Mouse (Mus musculus) CH12.LX (cell line): ENCODE results near the gene Ppp1r16b. TPM values are rescaled to one million over a fixed set of nuclear protein-coding genes. Genes with fewer than 3 reads are reported as not detected.

Experiments used
- DNase-seq: peaks from one replicate; pipeline ENCODE4 v3.0.0-alpha.2; 2013; ENCODE audit errors: extremely low read depth
- H3K27ac ChIP-seq: 2 replicates; pipeline ENCODE4 v1.5.1; 2012; ENCODE audit warnings: low read depth, mild to moderate bottlenecking, control low read depth, moderate library complexity; ENCODE audit not compliant: insufficient read depth
- H3K27me3 ChIP-seq: replicated peaks from 2 replicates; pipeline ENCODE3; 2012; ENCODE audit warnings: inconsistent platforms
- H3K36me3 ChIP-seq, 2 experiments: replicated peaks in 1 of 2; 2 replicates each; pipeline versions ENCODE3 to v1.6.1; 2012; ENCODE audit warnings: inconsistent platforms in 1 of 2, low read length in 1 of 2, mild to moderate bottlenecking in 1 of 2, mixed read lengths in 1 of 2, moderate library complexity in 1 of 2; ENCODE audit not compliant: control insufficient read depth in 1 of 2, insufficient read depth in 1 of 2
- H3K4me1 ChIP-seq, 2 experiments: 2 replicates each; pipeline ENCODE4 v1.6.1; 2012; ENCODE audit warnings: inconsistent platforms in 1 of 2, moderate library complexity in 1 of 2; ENCODE audit not compliant: insufficient read depth in 2 of 2, control insufficient read depth in 1 of 2
- H3K4me2 ChIP-seq: 2 replicates; pipeline ENCODE4 v1.6.1; 2012; ENCODE audit warnings: low read depth, mild to moderate bottlenecking, control low read depth; ENCODE audit not compliant: poor library complexity, insufficient read depth, severe bottlenecking
- H3K4me3 ChIP-seq, 3 experiments: fragments of 150-350 bp in 1 of 3; sonication (generic) in 1 of 3; replicated peaks in 1 of 3; 2 replicates each; pipeline versions ENCODE3 to v1.5.1; 2011 to 2012; ENCODE audit warnings: low read depth in 2 of 3, low read length in 2 of 3, mild to moderate bottlenecking in 2 of 3, moderate library complexity in 2 of 3, control low read depth in 1 of 3, improper control_type of control experiment in 1 of 3, inconsistent platforms in 1 of 3, mixed read lengths in 1 of 3; ENCODE audit not compliant: poor library complexity in 1 of 3
- H3K79me2 ChIP-seq: replicated peaks from 2 replicates; pipeline ENCODE4 v1.6.1; 2012; ENCODE audit warnings: mild to moderate bottlenecking, moderate library complexity; ENCODE audit not compliant: control insufficient read depth, poor library complexity, insufficient read depth, severe bottlenecking; ENCODE audit errors: extremely low read depth
- H3K9ac ChIP-seq: 2 replicates; pipeline ENCODE4 v1.6.1; 2012; ENCODE audit warnings: low read depth, mild to moderate bottlenecking, control low read depth, moderate library complexity; ENCODE audit not compliant: insufficient read depth
- H3K9me3 ChIP-seq: replicated peaks from 2 replicates; pipeline ENCODE3; 2012; ENCODE audit warnings: low read length, inconsistent platforms, mixed read lengths
- CHD1 ChIP-seq: IDR thresholded peaks from 2 replicates; pipeline ENCODE4 v1.6.1; 2012; ENCODE audit warnings: low read depth, low read length, improper control_type of control experiment, inconsistent platforms
- KAT2A ChIP-seq: IDR thresholded peaks from 2 replicates; pipeline ENCODE4 v1.6.1; 2012; ENCODE audit warnings: low read length, improper control_type of control experiment, inconsistent platforms; ENCODE audit not compliant: insufficient replicate concordance
- RAD21 ChIP-seq: IDR thresholded peaks from 2 replicates; pipeline ENCODE4 v1.6.1; 2011; ENCODE audit warnings: low read depth, mild to moderate bottlenecking, low read length, improper control_type of control experiment, moderate library complexity
- SMC3 ChIP-seq: IDR thresholded peaks from 2 replicates; pipeline ENCODE4 v1.6.1; 2011; ENCODE audit warnings: low read depth, low read length, improper control_type of control experiment
- USF1 ChIP-seq: IDR thresholded peaks from 2 replicates; pipeline ENCODE4 v1.6.1; 2014; ENCODE audit warnings: low read depth, mild to moderate bottlenecking, inconsistent platforms, low read length, improper control_type of control experiment
- ZKSCAN1 ChIP-seq: IDR thresholded peaks from 2 replicates; pipeline ENCODE4 v1.6.1; 2012; ENCODE audit warnings: low read depth, inconsistent platforms, low read length, improper control_type of control experiment, borderline replicate concordance
- ZMIZ1 ChIP-seq: IDR thresholded peaks from 2 replicates; pipeline ENCODE4 v1.6.1; 2012; ENCODE audit warnings: low read depth, mild to moderate bottlenecking, inconsistent platforms, low read length, improper control_type of control experiment
- ZNF384 ChIP-seq: IDR thresholded peaks from 2 replicates; pipeline ENCODE4 v1.6.1; 2012; ENCODE audit warnings: low read depth, low read length, improper control_type of control experiment, inconsistent platforms
- dilution Hi-C: fragments of 300-500 bp; cut with MboI; formaldehyde crosslinking; loops from 2 replicates; pipeline ENCODE4 v1.14.3; 2020; ENCODE audit warnings: low sequenced_read_pairs; ENCODE audit not compliant: extremely low pct_unique_long_range_greater_than_20kb, extremely low pct_ligation_motif_present
- in situ Hi-C: fragments of 300-500 bp; cut with MboI; formaldehyde crosslinking; loops from 3 replicates; pipeline ENCODE4 v1.14.3; 2019; ENCODE audit warnings: low sequenced_read_pairs, low pct_ligation_motif_present, low pct_unique_long_range_greater_than_20kb, mixed read lengths
- polyA plus RNA-seq: library from polyadenylated mRNA; unstranded; fragments of >175 nt; gene quantifications from 2 replicates; pipeline ENCODE4 v1.2.1, GENCODE M21; 2012; ENCODE audit warnings: low read depth; ENCODE audit not compliant: insufficient read length
- total RNA-seq, 2 experiments: library from RNA; depleted of rRNA; stranded (reverse); fragments of 300-350 nt in 1 of 2; fragments of >200 nt in 1 of 2; gene quantifications; 2 replicates each; pipeline ENCODE4 v1.2.3; 2012 to 2014

Ppp1r16b gene
- total and polyA plus RNA-seq, 3 experiments = 37.7 to 55.7 (median 52.0) TPM

DNA sequence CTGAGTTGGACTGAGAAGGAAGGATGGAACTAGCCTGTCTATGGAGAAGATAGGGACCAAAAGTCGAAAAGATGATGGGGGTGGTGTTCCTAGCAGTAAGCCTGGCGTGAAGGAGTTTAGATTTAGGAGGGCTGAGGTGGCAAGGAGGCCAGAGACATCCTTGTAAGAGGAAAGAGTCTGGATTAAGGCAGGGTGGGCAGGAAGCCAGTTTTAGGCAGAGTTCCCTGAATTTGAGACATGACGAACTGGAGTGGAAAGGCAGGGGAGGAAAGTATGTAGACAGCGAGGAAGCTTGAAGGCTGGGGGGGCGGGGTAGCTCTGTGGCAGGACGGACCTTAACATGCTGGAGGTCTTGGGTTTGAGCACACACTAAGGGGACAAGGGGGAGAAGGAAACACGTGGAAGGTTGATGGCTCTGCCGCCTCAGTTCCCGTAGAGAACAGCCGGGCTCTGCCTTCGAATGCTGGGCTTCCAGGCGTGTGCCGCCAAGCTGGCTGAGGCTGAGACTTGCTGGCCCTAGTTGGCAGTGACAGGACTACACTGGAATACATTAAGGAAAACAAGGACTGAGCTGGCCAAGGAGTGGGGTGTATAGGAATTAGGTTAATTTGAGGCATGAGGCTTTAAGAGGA is 105.0 kb downstream of the Ppp1r16b start:
- in situ Hi-C loops = no loop called here
- Histone ChIP-seq H3K36me3 (peaks cover 23 to 49% of the 10 kb centered on the region in 2 experiments), H3K9ac (no peak overlapping the region), H3K4me1 (peaks cover 20 to 40% of the 10 kb centered on the region in 2 experiments), H3K4me3 (peak overlapping the region in 2 of 3 experiments; percentile 3 to 91), H3K27me3 (no peaks in the 10 kb centered on the region), H3K9me3 (peaks cover 9% of the 10 kb centered on the region), H3K27ac (no peak overlapping the region), H3K4me2 (peak overlapping the region; percentile 87; the same call in 1 of the 2 replicates), H3K79me2 (peaks cover 27% of the 10 kb centered on the region)
- TF ChIP-seq RAD21 (no peak), ZMIZ1 (no peak), ZKSCAN1 (no peak), ZNF384 (no peak), SMC3 (no peak)
- dilution Hi-C loops = no loop called here
- DNase-seq = no peak

DNA sequence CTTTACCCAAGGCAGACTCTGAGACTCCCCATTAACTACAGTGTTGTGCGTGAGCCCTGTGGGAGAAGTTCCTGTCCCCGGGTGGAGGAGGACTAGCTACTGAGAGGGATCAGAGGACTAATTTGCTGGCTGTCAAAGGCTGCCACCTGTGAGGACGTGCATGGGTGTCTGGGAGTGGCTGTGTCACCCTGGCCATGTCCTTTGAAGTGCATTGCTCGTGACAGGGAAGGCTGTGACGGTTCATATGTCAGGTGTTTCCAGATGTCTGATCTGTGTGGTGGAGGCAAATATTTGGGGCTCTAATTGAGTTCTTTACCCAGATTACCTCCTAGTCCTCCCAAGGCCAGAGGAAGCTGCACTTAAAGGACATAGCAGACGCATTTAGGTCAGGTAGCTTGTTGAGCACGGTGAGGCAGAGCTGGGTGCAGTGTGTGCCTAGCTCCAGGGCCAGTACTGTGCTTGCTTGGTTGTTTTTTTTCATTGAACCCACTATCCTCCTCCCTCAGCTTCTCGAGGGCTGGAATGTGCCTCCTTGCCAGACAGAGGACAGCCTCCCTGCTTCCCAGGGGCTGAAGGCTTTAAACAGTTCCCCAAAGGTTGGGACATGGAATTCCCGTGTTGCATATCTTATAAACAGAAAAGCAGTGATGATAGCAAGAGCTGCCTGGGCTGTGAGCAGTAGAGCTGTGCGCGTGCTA is 106.0 kb downstream of the Ppp1r16b start:
- Histone ChIP-seq H3K9me3 (peaks cover 9% of the 10 kb centered on the region), H3K4me3 (no peak overlapping the region), H3K9ac (no peak overlapping the region), H3K36me3 (peaks cover 23 to 59% of the 10 kb centered on the region in 2 experiments), H3K4me1 (peaks cover 20 to 40% of the 10 kb centered on the region in 2 experiments), H3K79me2 (peaks cover 27% of the 10 kb centered on the region), H3K4me2 (no peak overlapping the region), H3K27me3 (no peaks in the 10 kb centered on the region), H3K27ac (no peak overlapping the region)
- DNase-seq = no peak
- TF ChIP-seq KAT2A (no peak), USF1 (no peak)
- in situ Hi-C loops = no loop called here
- dilution Hi-C loops = no loop called here

GRCm38 (mm10) chr2:158772808-158773207 is 107.6 kb downstream of the Ppp1r16b start:
- no peak overlapping the region for H3K4me3 ChIP-seq
- DNase-seq = no peak
- dilution Hi-C loops (no loop called here), in situ Hi-C loops (no loop called here)
- peaks cover 27% of the 10 kb centered on the region for H3K79me2 ChIP-seq
- TF ChIP-seq CHD1 = no peak
- H3K9me3 ChIP-seq = peaks cover 9% of the 10 kb centered on the region
- peaks cover 20 to 32% of the 10 kb centered on the region in 2 experiments for H3K4me1 ChIP-seq
- peaks cover 25 to 75% of the 10 kb centered on the region in 2 experiments for H3K36me3 ChIP-seq
- no peak overlapping the region for H3K9ac ChIP-seq
- H3K27ac ChIP-seq = no peak overlapping the region
- no peaks in the 10 kb centered on the region for H3K27me3 ChIP-seq
- no peak overlapping the region for H3K4me2 ChIP-seq
